Mouse (Mus musculus): ENCODE results near the gene Myo1h.

Gene Myo1h

DNA sequence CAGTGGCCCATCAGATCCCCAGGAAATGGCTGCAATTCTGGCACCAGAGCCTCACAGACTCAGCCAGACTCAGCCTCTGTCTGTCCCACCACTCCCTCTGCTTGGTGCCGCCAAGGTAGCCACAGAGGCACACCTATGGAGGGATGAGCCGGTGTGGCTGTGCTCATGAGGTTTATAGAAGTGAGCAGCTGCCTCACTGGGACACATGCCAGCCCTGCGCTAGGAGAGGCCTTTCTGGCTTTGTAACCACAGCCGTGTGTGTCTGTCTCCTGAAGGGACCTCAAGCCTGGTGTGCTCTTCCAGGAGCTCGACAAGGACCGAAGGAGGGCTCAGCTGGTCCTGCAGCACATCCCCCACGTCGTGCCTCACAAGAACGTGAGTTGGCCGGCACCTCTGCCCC, 118.3 kb downstream of the Myo1h start:
- no peak for DNase-seq

DNA sequence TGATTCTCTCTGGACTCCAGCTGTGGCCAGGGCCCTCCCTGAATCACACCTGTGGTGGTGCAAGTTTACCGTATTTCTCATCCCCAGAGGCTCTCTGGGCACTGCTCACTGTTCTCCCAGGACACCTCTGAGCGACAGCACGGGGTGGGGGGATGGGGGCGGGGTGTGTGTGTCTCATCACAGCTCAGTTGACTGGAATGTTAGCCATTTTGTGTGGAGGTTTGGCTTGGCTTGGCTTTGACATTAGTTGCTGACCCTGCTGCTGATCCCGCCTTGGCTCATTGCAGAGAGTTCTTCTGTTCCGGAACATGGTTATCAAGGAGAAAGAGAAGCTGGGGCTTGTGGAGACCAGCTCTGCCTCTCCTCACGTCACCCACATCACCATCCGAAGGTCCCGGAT, 118.8 kb downstream of the Myo1h start:
- DNase-seq, result no peak

DNA sequence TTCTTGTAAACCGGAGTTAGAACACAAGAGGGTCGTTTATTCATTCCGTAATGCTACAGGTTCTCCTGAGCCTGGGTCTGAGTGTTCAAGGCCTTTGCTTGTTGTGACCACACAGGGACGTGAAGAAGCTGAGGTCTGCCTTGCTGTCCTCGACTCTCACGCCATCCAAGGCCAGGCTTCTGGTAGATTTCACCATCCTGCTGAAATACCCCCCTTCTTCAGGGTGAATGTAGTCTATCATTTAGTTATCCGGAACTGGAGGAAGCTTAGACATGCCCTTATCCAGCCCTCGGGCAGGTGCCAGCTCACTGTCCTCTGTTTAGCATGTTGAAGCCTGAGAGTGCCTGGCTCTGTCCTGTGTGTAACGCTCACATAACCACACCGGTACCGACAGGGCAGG, 119.9 kb downstream of the Myo1h start:
- no peak for DNase-seq

DNA sequence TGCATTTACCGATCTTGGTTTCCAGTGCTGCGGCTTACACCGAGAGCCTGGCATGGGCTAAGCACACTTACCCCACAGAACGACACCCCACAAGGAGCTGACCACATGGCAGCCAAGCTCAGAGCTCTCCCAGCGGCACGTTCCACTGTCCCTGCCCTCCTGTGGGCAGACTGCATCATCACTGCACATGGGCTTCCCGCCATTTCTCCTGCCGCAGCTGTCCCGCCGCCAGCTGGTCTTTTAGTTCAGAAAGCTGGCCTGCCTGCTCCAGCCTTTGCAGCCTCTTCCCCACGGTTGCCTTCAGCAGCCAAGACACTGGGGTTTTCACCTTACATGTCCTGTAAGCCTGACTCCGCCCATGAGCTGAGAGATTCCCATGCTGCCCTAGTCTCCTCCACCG, 121.5 kb downstream of the Myo1h start:
- DNase-seq, result no peak

DNA sequence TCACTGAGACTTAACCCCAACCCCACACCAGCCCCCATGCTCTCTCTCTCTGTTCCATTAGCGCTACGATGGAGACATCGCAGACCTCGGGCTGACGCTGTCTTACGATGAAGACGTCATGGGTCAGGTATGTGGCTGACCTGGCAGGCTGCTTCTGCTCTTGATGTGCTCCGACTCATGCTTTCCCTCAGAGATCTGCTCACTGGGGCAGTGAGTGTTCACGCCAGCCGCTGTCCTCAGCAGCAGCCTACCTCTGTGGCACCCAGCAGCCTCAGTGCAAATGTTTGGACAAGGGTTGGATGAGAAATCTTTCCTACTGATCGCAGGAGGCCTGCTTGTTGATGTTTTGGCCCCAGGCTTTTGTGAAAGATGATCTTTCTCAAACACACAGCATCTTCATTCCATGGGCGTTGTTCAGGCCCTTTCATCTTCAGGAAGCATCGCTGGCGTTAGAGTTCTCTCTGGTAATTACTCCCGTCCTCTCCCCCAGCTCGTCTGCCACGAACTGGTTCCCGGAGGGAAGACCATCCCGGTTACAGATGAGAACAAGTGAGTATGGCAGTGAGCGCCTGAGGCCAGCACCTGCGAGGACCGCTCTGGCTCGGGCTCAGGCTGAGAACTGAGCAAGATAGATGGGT, 123.5 kb downstream of the Myo1h start:
- DNase-seq, result no peak

DNA sequence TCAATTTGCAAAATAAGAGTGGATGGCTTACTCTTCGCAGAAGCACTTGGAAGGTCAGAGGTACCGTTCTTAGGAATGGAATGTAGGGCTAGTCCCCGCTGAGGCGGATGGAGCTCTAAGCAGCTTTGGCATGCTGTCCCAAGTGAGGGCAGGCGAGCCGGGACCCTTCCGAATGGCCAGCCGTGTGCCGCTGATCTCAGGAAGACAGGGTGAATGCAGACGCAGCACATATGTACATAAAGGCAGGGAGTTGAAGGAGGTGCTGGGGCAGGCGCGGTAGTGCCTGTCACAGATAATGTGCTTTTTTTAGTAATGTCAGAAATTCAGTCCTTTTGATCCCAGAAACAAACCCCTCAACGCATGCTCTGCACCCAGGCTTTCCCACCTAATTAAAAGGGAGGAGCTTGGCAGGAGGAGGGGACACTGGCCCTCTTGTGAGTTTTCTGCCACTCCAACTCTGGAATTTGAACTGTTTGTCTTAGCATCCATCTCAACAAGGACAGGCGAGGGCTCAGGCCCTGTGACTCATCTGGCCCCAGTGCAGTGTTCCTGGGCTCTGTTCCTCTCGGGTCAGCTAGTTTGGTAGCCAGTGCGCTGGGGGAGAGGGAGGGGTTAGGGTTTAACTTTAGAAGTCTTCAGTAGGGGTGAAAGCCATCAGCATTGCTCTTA, 124.2 kb downstream of the Myo1h start:
- DNase-seq, result peak; percentile 97
